Mouse (Mus musculus) megakaryocyte-erythroid progenitor cell, adult 5-6 weeks (primary cell): ENCODE measurements around the gene Henmt1. TPM values are rescaled to one million over a fixed set of nuclear protein-coding genes. Genes with fewer than 3 reads are reported as not detected.
A peak's percentile ranks its signal among the peaks of the same experiment; 100 is the strongest.

Experiments used
- ATAC-seq: replicated peaks from 2 replicates; pipeline ENCODE4 v1.8.0; 2016; ENCODE audit warnings: mild to moderate bottlenecking, inconsistent platforms; ENCODE audit not compliant: severe bottlenecking, poor library complexity, low FRiP score, low TSS enrichment
- total RNA-seq, 2 experiments: library from RNA; stranded (forward) in 1 of 2; stranded (reverse) in 1 of 2; fragments of 200-1000, 215-1000 nt in 1 of 2; fragments of >200 nt in 1 of 2; fragmentation: Nextera tagmentation in 1 of 2; gene quantifications; 2 replicates each; pipeline ENCODE4 v1.2.3; 2014 to 2017

Henmt1 gene
- total RNA-seq (2014; fragmentation: Nextera tagmentation), result not detected in 2 replicates
- not detected in 2 replicates for total RNA-seq (2017)

- ATAC-seq, result no peak
These were observed at the start of gene Henmt1 for GRCm38 (mm10) chr3:108939573-108939972. Gene Henmt1 (plus strand): TSS chr3:108939873.

GRCm38 (mm10) chr3:108889908-108890307 lies 49.8 kb upstream of the Henmt1 start, which contains the start of gene Fndc7:
Gene Fndc7 (minus strand): TSS chr3:108890008.
- no peak for ATAC-seq

- no peak for ATAC-seq
These were observed 47.6 kb upstream of the Henmt1 start for GRCm38 (mm10) chr3:108892080-108892479.

GRCm38 (mm10) chr3:108892914-108893313 lies 46.8 kb upstream of the Henmt1 start:
- no peak for ATAC-seq

- ATAC-seq, result no peak; the same call in 1 of the 2 replicates
These were observed 41.0 kb upstream of the Henmt1 start for GRCm38 (mm10) chr3:108898640-108899039.

GRCm38 (mm10) chr3:108900147-108900546 lies 39.5 kb upstream of the Henmt1 start:
- ATAC-seq, result 0 out of 2 replicates have a peak, but pooled peaks have one; percentile 11

- ATAC-seq, result no peak
These were observed 39.0 kb upstream of the Henmt1 start for GRCm38 (mm10) chr3:108900681-108901080.

- ATAC-seq, result no peak
These were observed 37.6 kb upstream of the Henmt1 start for GRCm38 (mm10) chr3:108902038-108902437.

- no peak for ATAC-seq
These were observed 36.7 kb upstream of the Henmt1 start for GRCm38 (mm10) chr3:108902934-108903333.

- no peak for ATAC-seq
These were observed 29.2 kb upstream of the Henmt1 start for GRCm38 (mm10) chr3:108910303-108911080.

GRCm38 (mm10) chr3:108911081-108911547 lies 28.6 kb upstream of the Henmt1 start:
- peak; percentile 58 for ATAC-seq

GRCm38 (mm10) chr3:108911548-108912413 lies 27.9 kb upstream of the Henmt1 start, which contains the start of gene Prpf38b:
Gene Prpf38b (minus strand): TSS chr3:108911727.
- peak; percentile 95 for ATAC-seq

GRCm38 (mm10) chr3:108915999-108916398 lies 23.7 kb upstream of the Henmt1 start:
- ATAC-seq, result no peak

- no peak for ATAC-seq
These were observed 22.8 kb upstream of the Henmt1 start for GRCm38 (mm10) chr3:108916857-108917256.

- ATAC-seq, result no peak
These were observed 21.7 kb upstream of the Henmt1 start for GRCm38 (mm10) chr3:108917986-108918385.

GRCm38 (mm10) chr3:108918852-108919251 lies 20.8 kb upstream of the Henmt1 start:
- no peak for ATAC-seq

- no peak for ATAC-seq
These were observed 19.1 kb upstream of the Henmt1 start for GRCm38 (mm10) chr3:108920442-108921070.

GRCm38 (mm10) chr3:108921822-108922221 lies 17.9 kb upstream of the Henmt1 start:
- ATAC-seq, result peak; percentile 95

- ATAC-seq, result no peak
These were observed 14.0 kb upstream of the Henmt1 start for GRCm38 (mm10) chr3:108925677-108926076.

GRCm38 (mm10) chr3:108926308-108926707 lies 13.4 kb upstream of the Henmt1 start:
- no peak for ATAC-seq
